Mouse (Mus musculus): ENCODE measurements at regions not wholly inside any gene's neighbourhood (a gene's known extent, or its start where the extent isn't known, plus 50 kb on each side); places are given as distances from the start of the nearest gene placed in this dataset.

DNA sequence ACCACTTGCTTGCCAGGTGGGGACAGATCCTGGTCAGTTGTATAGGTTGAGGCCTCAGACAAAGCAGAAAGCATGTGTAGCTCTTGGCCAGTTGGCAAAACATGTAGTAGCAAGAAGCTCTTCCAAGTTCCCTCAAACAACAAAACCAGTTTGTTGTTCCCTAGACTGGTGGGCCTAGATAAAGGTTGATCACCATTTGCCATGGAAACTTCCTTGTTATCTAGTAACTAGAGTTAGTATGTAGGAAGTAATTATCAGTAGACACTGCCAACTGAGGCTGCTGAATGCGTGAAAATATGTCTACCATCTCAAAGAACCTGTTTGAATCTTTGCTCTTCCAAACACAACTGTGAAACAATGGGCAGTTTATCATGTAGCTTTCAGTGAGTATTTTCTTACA, 1098.7 kb downstream of the Pcdh18 start:
- TF ChIP-seq CTCF (IDR thresholded peaks at IDR 0.05) = no peak
- no peaks in the 10 kb centered on the region for H3K27me3 ChIP-seq
- ATAC-seq (no peak), DNase-seq (ENCODE audit: low read depth, low spot score) (no peak)
- in situ Hi-C loops (cut with MboI; ENCODE audit: low pct_unique_long_range_greater_than_20kb) = no loop called here
- ChIA-PET POLR2A (no interaction called here), CTCF (no interaction called here)

DNA sequence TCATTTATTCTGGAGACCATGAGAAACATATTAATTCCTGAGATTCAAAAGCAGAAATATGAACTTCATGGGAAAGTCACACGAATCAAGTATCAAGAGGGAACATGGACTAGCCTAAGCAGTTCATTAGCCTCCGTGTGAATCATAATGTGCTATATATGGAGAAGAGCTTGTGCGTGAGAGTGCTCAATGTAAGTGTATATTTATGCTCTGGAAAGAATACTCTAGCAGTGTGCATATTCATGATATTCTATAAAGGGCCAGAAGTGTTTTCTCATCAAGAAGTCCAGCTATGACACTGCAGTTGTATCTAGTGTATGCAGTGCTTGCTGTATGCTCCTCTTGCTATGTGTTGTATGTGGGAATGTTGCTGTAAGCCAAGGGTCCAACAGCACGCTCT, 1102.0 kb downstream of the Pcdh18 start:
- POLR2A ChIA-PET = interaction anchor here (0.5 kb wide), 1 partner anchor 63 kb away, joined by 4 read pairs; no protein-coding TSS in a partner anchor
- in situ Hi-C loops (cut with MboI; ENCODE audit: low pct_unique_long_range_greater_than_20kb) = no loop called here
- ATAC-seq = no peak

DNA sequence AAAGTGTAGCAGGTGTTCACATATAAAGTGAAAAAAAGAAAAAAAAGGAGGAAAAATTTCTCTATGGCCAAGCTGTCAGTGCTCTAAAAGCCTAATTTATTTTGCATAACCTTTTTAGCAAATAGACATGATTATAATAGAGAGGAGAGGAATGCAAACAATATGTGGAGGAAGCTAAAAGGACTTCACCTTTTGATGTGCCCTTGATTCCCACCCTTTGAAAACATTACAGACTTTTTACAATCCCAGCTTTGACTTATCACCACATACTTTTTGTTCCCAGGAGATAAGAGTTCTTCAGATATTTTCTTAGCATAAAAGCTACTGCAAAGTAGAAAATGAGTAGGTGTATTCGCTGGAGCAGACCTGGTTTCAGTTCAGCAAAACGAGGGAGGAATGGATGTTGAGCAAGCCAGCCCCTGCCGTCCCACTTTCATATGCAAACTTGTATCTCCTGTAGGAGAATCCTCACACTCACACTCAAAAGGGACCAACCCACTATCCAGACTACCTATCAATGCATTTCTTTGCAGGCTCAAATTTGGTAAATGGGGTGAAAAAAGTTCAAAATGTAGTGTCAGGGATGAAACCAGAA, 1125.1 kb downstream of the Pcdh18 start:
- ChIA-PET POLR2A (no interaction called here), CTCF (no interaction called here)
- TF ChIP-seq CTCF (IDR thresholded peaks at IDR 0.05) = no peak
- no peaks in the 10 kb centered on the region for H3K27me3 ChIP-seq
- DNase-seq (ENCODE audit: low read depth, low spot score) (no peak), ATAC-seq (no peak)
- in situ Hi-C loops (cut with MboI; ENCODE audit: low pct_unique_long_range_greater_than_20kb) = no loop called here

More for the DNA sequence above, 1102.0 kb downstream of the Pcdh18 start:
- no peak for TF ChIP-seq CTCF (IDR thresholded peaks at IDR 0.05)
- DNase-seq (ENCODE audit: low read depth, low spot score) = no peak
- H3K27me3 ChIP-seq = no peaks in the 10 kb centered on the region
- CTCF ChIA-PET = no interaction called here

DNA sequence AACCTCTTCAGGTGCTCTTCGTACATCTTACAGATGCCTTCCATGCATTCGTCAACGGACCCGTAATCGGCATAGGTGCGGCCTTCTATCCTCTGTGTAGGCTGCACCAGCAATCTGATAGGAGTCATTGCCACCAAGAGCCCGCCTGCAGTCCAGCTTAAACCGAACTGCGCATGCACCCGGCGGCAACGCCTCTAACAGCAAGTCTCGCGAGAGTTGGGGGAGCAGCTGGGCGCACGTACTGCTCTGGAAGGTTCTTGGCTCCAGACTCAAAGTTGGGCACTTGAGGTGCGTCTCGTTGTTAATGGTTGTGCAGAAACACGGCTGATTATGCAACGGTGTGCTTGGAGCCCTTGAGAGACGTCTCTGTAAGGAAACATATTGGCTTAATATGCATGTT, 1148.2 kb downstream of the Pcdh18 start:
- POLR2A ChIA-PET = no interaction called here

DNA sequence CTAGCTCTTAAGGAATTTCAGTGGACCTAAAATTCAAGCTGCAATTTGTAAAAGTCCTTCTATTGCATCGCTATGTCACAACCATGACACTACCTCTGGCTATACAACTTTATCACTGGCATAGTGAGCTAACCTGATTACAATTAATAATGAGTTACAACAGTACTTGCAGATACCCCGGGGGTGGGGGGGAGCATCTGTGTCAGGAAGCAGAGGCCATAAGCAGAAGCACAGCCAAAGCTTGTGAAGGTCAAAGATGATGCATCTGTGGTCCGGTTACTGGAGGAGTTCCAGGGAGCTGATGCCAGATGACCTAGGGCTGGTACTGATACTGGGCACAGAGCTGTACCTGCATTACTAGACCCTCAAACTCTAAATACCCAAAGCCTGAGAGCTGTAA, 1152.3 kb downstream of the Pcdh18 start:
- ChIA-PET CTCF (interaction anchor here (1.9 kb wide), 1 partner anchor 26 kb away, joined by 5 read pairs; no protein-coding TSS in a partner anchor), POLR2A (no interaction called here)
- in situ Hi-C loops (cut with MboI; ENCODE audit: low pct_unique_long_range_greater_than_20kb) = no loop called here
- no peak for TF ChIP-seq CTCF (IDR thresholded peaks at IDR 0.05)
- ATAC-seq (no peak), DNase-seq (ENCODE audit: low read depth, low spot score) (no peak)
- no peaks in the 10 kb centered on the region for H3K27me3 ChIP-seq

More for the DNA sequence above, 1148.2 kb downstream of the Pcdh18 start:
- no peak for DNase-seq (ENCODE audit: low read depth, low spot score)
- TF ChIP-seq CTCF (IDR thresholded peaks at IDR 0.05) = no peak
- no peak for ATAC-seq
- in situ Hi-C loops (cut with MboI; ENCODE audit: low pct_unique_long_range_greater_than_20kb) = no loop called here
- no peaks in the 10 kb centered on the region for H3K27me3 ChIP-seq
- CTCF ChIA-PET = no interaction called here

DNA sequence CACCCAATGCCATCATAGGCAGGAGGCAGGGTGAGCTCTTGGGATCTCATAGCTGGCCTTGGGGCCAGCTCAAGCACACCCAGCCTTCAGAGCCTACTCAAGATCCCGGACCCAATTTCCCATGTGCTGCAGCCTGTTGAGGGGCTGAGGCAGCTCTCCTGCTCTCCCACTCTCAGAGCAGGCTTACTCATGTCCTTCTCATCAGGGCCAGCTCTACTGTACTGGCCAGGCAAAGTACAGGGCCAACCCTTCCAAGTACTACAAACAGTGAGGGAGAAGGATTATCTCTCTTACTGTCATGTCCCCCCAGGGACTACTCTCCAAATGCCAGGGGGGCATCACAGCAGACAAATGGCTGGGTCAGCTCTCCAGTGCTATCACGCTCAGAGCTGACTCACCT, 1169.8 kb downstream of the Pcdh18 start:
- CTCF ChIA-PET = no interaction called here
- POLR2A ChIA-PET = interaction anchor here (1.0 kb wide), 1 partner anchor 9 kb away, joined by 3 read pairs; no protein-coding TSS in a partner anchor
- no peak for TF ChIP-seq CTCF (IDR thresholded peaks at IDR 0.05)
- DNase-seq (ENCODE audit: low read depth, low spot score) (no peak), ATAC-seq (no peak)
- no peaks in the 10 kb centered on the region for H3K27me3 ChIP-seq
- in situ Hi-C loops (cut with MboI; ENCODE audit: low pct_unique_long_range_greater_than_20kb) = no loop called here

DNA sequence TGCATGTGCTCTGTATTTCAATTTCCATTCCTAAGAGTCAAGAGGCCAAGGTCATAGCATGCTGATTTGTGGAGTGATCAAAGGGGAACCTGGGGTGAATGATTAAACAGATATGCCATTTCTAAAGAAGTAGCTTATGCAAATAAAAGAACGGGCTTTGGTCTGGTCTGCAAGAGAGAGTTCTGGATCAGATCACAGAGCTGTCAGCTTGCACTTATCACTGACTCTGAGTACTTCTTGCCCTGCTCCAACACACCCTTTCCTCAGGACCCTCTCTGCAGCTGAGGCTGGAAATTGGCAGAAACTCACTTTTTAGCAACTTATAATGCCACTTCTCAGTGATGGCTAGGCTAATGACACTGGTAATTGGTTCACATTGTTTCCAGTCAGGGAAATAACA, 1171.0 kb downstream of the Pcdh18 start:
- DNase-seq (ENCODE audit: low read depth, low spot score) (no peak), ATAC-seq (no peak)
- CTCF ChIA-PET = no interaction called here
- no peak for TF ChIP-seq CTCF (IDR thresholded peaks at IDR 0.05)
- in situ Hi-C loops (cut with MboI; ENCODE audit: low pct_unique_long_range_greater_than_20kb) = no loop called here
- POLR2A ChIA-PET = interaction anchor here (0.6 kb wide), 1 partner anchor 34 kb away, joined by 3 read pairs; no protein-coding TSS in a partner anchor
- H3K27me3 ChIP-seq = no peaks in the 10 kb centered on the region

DNA sequence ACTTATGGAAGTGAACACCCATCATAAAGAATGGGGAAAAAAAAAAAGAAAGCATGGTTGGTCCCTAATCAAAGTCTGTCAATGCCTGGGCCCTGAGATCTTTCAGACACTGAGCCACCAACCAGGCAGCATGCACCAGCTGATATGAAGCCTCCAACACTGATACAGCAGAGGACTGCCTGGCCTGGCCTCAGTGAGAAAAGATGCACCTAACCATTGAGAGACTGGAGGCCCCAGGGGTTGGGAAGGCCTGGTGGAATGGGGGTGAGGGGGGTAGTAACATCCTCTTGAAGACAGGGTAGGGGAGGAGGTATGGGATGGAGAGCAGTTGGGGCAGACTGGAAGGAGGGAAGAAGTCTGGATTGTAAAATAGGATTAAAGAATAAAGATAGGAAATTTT, 1172.8 kb downstream of the Pcdh18 start:
- no peak for ATAC-seq
- ChIA-PET POLR2A (no interaction called here), CTCF (no interaction called here)
- H3K27me3 ChIP-seq = no peaks in the 10 kb centered on the region
- no peak for TF ChIP-seq CTCF (IDR thresholded peaks at IDR 0.05)
- no peak for DNase-seq (ENCODE audit: low read depth, low spot score)
- in situ Hi-C loops (cut with MboI; ENCODE audit: low pct_unique_long_range_greater_than_20kb) = no loop called here

DNA sequence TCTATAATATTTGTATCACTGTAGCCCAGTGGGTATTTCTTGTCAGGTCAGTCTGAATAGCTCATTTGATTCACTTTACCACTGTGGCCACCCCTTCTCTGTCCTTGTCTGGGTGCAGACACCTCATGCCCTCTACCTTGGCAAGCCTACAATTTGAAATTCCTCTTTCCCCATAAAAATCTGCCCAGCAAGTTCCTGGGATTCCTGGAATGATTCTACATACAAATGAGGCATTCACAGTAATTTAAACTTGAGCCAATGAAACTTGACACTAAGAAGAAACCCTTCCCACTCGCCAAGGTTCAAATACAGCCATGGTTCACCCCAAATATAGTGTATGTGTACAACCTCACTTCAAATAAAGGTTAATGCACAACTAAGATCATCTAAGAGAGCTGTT, 1174.6 kb downstream of the Pcdh18 start:
- DNase-seq (ENCODE audit: low read depth, low spot score) = no peak
- CTCF ChIA-PET = no interaction called here

DNA sequence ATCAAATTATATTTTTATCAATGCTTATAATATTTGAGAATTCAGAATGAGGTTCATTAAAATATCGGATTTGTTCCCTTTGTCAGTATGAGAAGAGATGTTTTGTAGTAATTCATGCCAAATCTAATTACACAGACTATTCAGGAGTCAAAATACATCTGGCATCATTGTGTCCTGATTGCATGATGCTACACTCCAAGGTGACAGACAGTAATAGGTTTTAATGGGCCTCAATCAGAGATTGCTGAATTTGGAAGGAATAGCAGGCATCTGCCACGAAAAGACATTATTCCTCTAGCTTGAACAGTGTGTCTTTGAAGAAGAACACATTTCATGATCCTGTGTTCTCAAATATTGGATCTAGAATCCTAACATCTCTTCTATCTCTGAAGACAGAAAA, 1177.2 kb downstream of the Pcdh18 start:
- in situ Hi-C loops (cut with MboI; ENCODE audit: low pct_unique_long_range_greater_than_20kb) = no loop called here
- ChIA-PET POLR2A (no interaction called here), CTCF (no interaction called here)
- no peak for TF ChIP-seq CTCF (IDR thresholded peaks at IDR 0.05)
- DNase-seq (ENCODE audit: low read depth, low spot score) (no peak), ATAC-seq (no peak)
- H3K27me3 ChIP-seq = no peaks in the 10 kb centered on the region

More for the DNA sequence above, 1174.6 kb downstream of the Pcdh18 start:
- in situ Hi-C loops (cut with MboI; ENCODE audit: low pct_unique_long_range_greater_than_20kb) = no loop called here
- no peak for TF ChIP-seq CTCF (IDR thresholded peaks at IDR 0.05)
- no peaks in the 10 kb centered on the region for H3K27me3 ChIP-seq
- no peak for ATAC-seq
- POLR2A ChIA-PET = no interaction called here

DNA sequence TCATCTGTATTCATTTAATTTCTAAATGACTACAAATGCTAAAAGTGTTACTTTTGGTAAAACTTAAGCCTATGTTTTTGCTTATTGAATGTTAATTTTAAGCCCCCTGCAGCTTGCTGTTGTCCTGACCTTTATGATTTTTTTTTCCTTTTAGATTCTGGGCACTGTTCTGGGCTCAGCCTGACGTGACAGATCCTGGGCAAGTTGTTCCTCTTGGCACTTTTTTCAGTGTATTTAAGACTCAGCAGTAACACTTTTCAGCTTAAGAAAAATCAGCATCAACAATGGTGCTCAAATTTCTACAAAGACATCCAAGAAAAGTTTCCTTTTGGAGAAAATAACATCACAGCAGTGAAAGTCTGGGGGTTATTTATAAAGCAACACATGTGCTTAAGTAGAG, 1177.9 kb downstream of the Pcdh18 start:
- in situ Hi-C loops (cut with MboI; ENCODE audit: low pct_unique_long_range_greater_than_20kb) = no loop called here
- POLR2A ChIA-PET = no interaction called here
- no peak for ATAC-seq
- CTCF ChIA-PET = no interaction called here
- H3K27me3 ChIP-seq = no peaks in the 10 kb centered on the region
- TF ChIP-seq CTCF (IDR thresholded peaks at IDR 0.05) = no peak
- DNase-seq (ENCODE audit: low read depth, low spot score) = no peak

DNA sequence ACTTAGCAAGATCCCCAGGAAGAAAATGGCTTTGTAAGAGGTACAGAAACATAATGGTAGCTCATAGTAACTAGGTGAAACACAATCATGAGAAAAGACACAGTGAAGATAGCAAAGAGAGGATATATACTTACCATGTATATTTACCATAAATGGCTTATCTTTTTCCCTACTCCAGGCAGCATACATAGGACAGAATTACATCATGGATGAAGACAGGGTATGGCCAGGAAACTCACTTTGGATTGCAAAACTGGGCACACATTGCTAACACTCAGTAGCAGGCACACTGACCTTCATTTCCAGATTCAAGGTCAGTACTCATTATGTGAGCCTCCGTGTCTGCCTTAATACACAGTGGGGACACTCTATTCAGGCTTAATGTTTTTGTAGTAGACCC, 1210.5 kb downstream of the Pcdh18 start:
- ATAC-seq (no peak), DNase-seq (ENCODE audit: low read depth, low spot score) (no peak)
- ChIA-PET CTCF (no interaction called here), POLR2A (no interaction called here)
- no peak for TF ChIP-seq CTCF (IDR thresholded peaks at IDR 0.05)
- no peaks in the 10 kb centered on the region for H3K27me3 ChIP-seq
- in situ Hi-C loops (cut with MboI; ENCODE audit: low pct_unique_long_range_greater_than_20kb) = no loop called here
